Mouse (Mus musculus): ENCODE measurements around the gene Ipo8. TPM values are rescaled to one million over a fixed set of nuclear protein-coding genes. Genes with fewer than 3 reads are reported as not detected.

Ipo8 gene
- polyA plus RNA-seq, 1 experiment = 3.0 TPM

DNA sequence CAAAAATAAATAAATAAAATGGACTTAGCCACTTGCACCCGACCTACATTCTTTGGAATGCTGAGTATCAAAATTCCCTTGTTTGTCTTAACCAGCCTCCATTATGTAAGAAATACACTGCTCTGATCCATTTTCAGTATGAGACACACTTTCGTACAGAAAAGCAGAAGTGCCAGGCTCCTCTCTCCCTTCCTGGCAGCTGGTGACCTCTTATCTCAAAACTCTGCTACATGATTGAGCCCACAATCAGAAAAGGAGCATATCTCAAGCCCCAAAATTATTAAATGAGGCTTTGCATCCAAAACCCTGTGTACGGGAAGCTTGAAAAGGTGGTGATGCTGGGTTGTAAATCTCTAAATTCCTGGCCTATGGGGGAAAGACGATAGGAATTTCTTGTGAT is 69.8 kb downstream of the Ipo8 start:
- Histone ChIP-seq H3K27me3 (ENCODE audit: control insufficient read depth, insufficient read depth, low read length) (no peaks in the 10 kb centered on the region), H3K27ac (ENCODE audit: control insufficient read depth, insufficient read depth, low read depth, low read length) (no peak overlapping the region), H3K36me3 (ENCODE audit: control insufficient read depth, insufficient read depth, low read length) (no peaks in the 10 kb centered on the region), H3K4me1 (ENCODE audit: control insufficient read depth, insufficient read depth, low read length) (no peaks in the 10 kb centered on the region), H3K4me3 (ENCODE audit: control insufficient read depth, low read depth, low read length) (no peak overlapping the region)
- no peak for TF ChIP-seq CTCF (IDR thresholded peaks at IDR 0.05; ENCODE audit: control insufficient read depth, insufficient read depth, insufficient replicate concordance, low read depth, low read length)
- no peak for TF ChIP-seq POLR2A (IDR thresholded peaks at IDR 0.05; ENCODE audit: control insufficient read depth, low read depth, low read length)

DNA sequence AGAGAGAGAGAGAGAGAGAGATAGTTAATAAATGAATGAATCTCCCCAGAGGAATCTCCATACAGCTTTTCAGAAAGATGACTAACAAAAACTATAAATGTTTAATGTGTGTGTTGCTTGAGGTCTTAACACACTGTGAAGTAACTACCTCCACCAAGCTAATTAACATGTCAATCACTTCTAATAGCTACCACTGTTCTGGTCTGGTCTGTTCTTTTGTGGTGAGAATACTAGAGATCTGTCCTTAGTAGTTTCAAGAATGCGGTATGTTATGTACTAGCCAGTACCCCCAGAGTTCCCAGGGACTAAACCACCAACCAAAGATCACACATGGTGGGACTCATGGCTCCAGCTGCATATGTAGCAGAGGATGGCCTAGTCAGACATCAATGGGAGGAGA is 74.7 kb downstream of the Ipo8 start:
- Histone ChIP-seq H3K4me1 (ENCODE audit: control insufficient read depth, insufficient read depth, low read length) (no peaks in the 10 kb centered on the region), H3K27me3 (ENCODE audit: control insufficient read depth, insufficient read depth, low read length) (no peaks in the 10 kb centered on the region), H3K27ac (ENCODE audit: control insufficient read depth, insufficient read depth, low read depth, low read length) (no peak overlapping the region), H3K36me3 (ENCODE audit: control insufficient read depth, insufficient read depth, low read length) (no peaks in the 10 kb centered on the region), H3K4me3 (ENCODE audit: control insufficient read depth, low read depth, low read length) (no peak overlapping the region)
- no peak for TF ChIP-seq POLR2A (IDR thresholded peaks at IDR 0.05; ENCODE audit: control insufficient read depth, low read depth, low read length)
- TF ChIP-seq CTCF (IDR thresholded peaks at IDR 0.05; ENCODE audit: control insufficient read depth, insufficient read depth, insufficient replicate concordance, low read depth, low read length) = no peak

DNA sequence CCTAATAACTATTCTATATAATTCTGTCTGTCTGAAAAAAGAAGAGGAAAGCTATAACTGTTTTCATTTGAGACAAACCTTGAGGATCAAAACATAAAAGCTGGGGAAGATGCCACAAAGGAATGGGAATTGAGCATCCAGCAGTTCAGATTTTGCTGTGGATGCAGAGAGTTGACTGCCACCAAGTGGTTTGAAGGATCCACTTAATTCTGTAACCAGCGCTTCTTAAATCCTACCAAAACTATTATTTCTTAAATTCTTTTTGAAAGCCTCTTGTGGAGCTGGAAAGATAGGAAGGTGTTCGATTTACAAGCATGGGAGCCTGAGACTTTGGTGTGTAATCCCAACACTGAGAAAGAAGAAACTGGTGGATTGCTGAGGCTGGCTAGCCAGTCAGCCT is 79.9 kb downstream of the Ipo8 start:
- Histone ChIP-seq H3K27ac (ENCODE audit: control insufficient read depth, insufficient read depth, low read depth, low read length) (no peak overlapping the region), H3K4me3 (ENCODE audit: control insufficient read depth, low read depth, low read length) (no peak overlapping the region), H3K4me1 (ENCODE audit: control insufficient read depth, insufficient read depth, low read length) (no peaks in the 10 kb centered on the region), H3K27me3 (ENCODE audit: control insufficient read depth, insufficient read depth, low read length) (no peaks in the 10 kb centered on the region), H3K36me3 (ENCODE audit: control insufficient read depth, insufficient read depth, low read length) (no peaks in the 10 kb centered on the region)
- no peak for TF ChIP-seq CTCF (IDR thresholded peaks at IDR 0.05; ENCODE audit: control insufficient read depth, insufficient read depth, insufficient replicate concordance, low read depth, low read length)
- no peak for TF ChIP-seq POLR2A (IDR thresholded peaks at IDR 0.05; ENCODE audit: control insufficient read depth, low read depth, low read length)

DNA sequence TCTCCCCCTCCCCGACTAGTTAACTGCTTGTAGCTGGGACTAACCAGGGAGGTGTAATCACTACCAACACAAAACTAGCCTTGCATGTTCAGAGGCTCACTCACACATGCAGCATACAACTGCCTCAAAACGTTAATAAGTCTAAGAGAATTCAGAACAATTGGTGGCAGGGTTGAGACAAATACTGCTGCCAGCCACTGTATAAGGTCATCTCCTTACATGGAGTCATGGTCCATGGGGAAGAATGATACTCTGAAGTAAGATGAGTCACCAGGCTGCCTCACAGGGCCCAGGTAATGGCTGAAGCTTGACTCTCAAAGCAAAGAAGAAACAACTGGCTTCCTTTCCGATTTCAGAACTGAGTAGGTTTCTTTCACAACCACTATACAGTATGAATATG is 81.1 kb downstream of the Ipo8 start:
- no peaks in the 10 kb centered on the region for H3K4me1 ChIP-seq (ENCODE audit: control insufficient read depth, insufficient read depth, low read length)
- no peak for TF ChIP-seq POLR2A (IDR thresholded peaks at IDR 0.05; ENCODE audit: control insufficient read depth, low read depth, low read length)
- TF ChIP-seq CTCF (IDR thresholded peaks at IDR 0.05; ENCODE audit: control insufficient read depth, insufficient read depth, insufficient replicate concordance, low read depth, low read length) = no peak
- H3K4me3 ChIP-seq (ENCODE audit: control insufficient read depth, low read depth, low read length) = no peak overlapping the region
- H3K36me3 ChIP-seq (ENCODE audit: control insufficient read depth, insufficient read depth, low read length) = no peaks in the 10 kb centered on the region
- H3K27me3 ChIP-seq (ENCODE audit: control insufficient read depth, insufficient read depth, low read length) = no peaks in the 10 kb centered on the region
- no peak overlapping the region for H3K27ac ChIP-seq (ENCODE audit: control insufficient read depth, insufficient read depth, low read depth, low read length)

DNA sequence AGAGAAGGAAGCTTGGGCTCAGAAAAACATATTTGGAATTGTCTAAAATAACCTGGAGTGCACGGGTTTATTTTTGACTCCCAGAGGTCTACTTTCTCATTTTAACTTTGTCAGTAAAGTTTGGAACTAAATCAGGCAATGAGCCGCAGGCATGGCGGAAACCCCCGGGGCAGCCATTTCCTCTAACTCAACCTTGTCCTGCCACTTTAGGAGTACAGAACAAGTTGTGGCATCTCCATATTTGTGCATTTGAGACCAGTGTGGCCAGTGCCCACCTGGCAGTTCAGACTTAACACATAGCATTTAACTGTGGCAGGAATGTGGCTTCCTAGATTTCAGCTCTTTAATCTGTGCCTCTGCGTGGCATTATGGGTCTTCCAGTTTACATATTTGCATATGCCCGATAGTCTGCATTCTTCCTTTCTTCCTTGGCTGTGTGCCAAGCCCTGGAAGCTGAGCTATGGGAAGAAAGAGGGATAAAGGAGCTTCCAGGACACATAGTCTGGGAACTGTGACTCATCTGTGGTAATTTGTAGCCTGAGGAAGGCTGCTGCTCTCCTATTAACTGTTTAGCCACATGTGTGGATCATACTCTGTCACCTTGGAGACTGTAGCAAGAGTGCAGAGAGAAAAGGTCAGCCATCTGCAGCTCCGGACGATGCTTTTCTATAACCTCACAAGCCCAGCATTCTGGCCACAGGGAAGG is 90.6 kb downstream of the Ipo8 start:
- H3K4me1 ChIP-seq (ENCODE audit: control insufficient read depth, insufficient read depth, low read length) = no peaks in the 10 kb centered on the region
- no peaks in the 10 kb centered on the region for H3K27me3 ChIP-seq (ENCODE audit: control insufficient read depth, insufficient read depth, low read length)
- no peaks in the 10 kb centered on the region for H3K36me3 ChIP-seq (ENCODE audit: control insufficient read depth, insufficient read depth, low read length)
- no peak overlapping the region for H3K27ac ChIP-seq (ENCODE audit: control insufficient read depth, insufficient read depth, low read depth, low read length)
- no peak overlapping the region for H3K4me3 ChIP-seq (ENCODE audit: control insufficient read depth, low read depth, low read length)
- TF ChIP-seq POLR2A (IDR thresholded peaks at IDR 0.05; ENCODE audit: control insufficient read depth, low read depth, low read length) (no peak), CTCF (IDR thresholded peaks at IDR 0.05; ENCODE audit: control insufficient read depth, insufficient read depth, insufficient replicate concordance, low read depth, low read length) (no peak)

DNA sequence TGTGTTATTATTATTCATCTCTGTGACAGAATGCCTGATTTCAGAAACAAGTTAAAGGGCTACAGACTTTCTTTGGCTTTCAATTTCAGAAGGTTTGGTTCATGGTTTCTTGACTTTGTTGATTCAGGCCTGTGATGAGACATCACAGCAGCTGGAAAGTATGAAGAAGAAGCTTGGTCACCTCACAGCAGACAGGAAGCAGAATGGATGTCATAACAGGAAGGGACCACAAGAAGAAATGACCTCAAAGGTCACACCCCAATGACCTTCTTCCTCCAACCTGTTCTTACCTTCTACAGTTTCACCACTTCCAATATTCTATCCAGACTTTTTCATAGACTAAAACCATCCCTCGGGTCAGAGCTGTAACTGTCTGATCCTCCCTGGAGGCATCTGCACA is 94.9 kb downstream of the Ipo8 start:
- Histone ChIP-seq H3K27me3 (ENCODE audit: control insufficient read depth, insufficient read depth, low read length) (no peaks in the 10 kb centered on the region), H3K4me3 (ENCODE audit: control insufficient read depth, low read depth, low read length) (no peak overlapping the region), H3K36me3 (ENCODE audit: control insufficient read depth, insufficient read depth, low read length) (no peaks in the 10 kb centered on the region), H3K4me1 (ENCODE audit: control insufficient read depth, insufficient read depth, low read length) (peaks cover 2% of the 10 kb centered on the region), H3K27ac (ENCODE audit: control insufficient read depth, insufficient read depth, low read depth, low read length) (no peak overlapping the region)
- no peak for TF ChIP-seq POLR2A (IDR thresholded peaks at IDR 0.05; ENCODE audit: control insufficient read depth, low read depth, low read length)
- TF ChIP-seq CTCF (IDR thresholded peaks at IDR 0.05; ENCODE audit: control insufficient read depth, insufficient read depth, insufficient replicate concordance, low read depth, low read length) = no peak

DNA sequence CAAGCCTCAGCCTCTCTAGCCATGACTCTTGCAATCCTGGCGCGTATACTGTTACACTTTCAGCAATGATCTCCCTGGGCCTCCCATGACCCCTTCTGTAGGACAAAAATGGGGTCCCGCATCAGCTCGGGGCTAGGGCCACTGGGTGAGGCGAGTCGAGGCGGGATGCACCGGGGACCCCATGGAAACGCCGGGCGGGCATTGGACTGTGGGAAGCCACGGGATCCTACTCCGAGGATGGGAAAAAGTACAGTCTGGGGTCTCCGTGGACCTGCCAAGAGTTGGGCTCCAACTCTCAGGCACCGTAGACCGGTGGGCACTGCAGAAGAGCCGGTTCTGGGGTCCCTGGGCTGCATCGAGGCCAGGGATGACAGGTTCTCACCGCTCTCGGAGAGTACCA is 97.3 kb downstream of the Ipo8 start:
- H3K27ac ChIP-seq (ENCODE audit: control insufficient read depth, insufficient read depth, low read depth, low read length) = no peak overlapping the region
- H3K4me3 ChIP-seq (ENCODE audit: control insufficient read depth, low read depth, low read length) = no peak overlapping the region
- H3K27me3 ChIP-seq (ENCODE audit: control insufficient read depth, insufficient read depth, low read length) = no peaks in the 10 kb centered on the region
- peaks cover 2% of the 10 kb centered on the region for H3K4me1 ChIP-seq (ENCODE audit: control insufficient read depth, insufficient read depth, low read length)
- TF ChIP-seq CTCF (IDR thresholded peaks at IDR 0.05; ENCODE audit: control insufficient read depth, insufficient read depth, insufficient replicate concordance, low read depth, low read length) = no peak
- no peak for TF ChIP-seq POLR2A (IDR thresholded peaks at IDR 0.05; ENCODE audit: control insufficient read depth, low read depth, low read length)
- no peaks in the 10 kb centered on the region for H3K36me3 ChIP-seq (ENCODE audit: control insufficient read depth, insufficient read depth, low read length)

Measured in testis, adult 2 months (tissue).